Mouse (Mus musculus) liver (tissue): ENCODE measurements around the gene Ripor3.
A peak's percentile ranks its signal among the peaks of the same experiment; 100 is the strongest.

Experiments used
- DNase-seq: peaks from one replicate; pipeline ENCODE4 v3.0.0-alpha.2; 2020; ENCODE audit warnings: mixed read lengths

Ripor3 gene

DNA sequence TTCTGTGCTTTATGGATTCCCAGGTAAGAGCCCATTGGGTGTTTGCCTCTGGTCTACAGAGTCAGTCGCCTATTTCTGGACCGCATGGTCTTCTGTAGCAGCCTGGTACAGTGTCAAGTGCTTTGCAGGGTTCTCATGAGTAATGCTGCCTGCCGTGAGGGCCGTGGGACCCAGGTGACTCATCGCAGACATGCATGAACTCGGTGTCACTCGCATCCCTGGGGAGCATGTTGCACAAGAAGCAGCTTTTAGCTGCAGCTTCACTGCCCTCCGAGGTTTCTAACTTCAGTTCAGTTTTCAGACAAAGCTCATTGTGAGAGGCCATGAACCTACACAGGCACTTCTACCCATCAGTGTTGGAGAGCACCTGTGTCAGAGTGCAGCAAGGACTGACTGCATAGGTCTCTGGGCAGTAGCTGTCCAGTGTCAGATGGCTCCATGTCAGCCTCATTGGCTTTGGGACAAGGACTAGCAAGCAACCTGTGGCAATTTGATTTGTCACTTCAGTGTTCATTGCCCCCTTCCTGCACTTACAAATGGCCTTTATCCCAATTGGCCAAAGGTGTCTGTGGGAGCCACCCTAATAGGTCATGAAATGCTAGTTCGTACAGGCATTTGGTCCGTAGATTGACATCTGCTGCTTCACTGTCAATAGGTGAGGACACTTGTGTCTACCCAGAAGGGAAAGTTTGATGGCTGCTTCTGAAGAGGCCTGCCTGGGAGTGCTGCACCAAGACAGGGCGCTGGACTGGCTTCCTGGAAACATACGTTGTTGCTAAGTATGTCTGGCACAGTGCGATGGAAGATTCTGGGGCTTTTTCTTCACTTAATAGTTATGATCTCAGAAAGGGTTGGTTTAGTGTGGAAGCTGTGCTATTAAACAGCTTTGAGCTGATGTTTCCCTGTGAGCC lies 58.9 kb downstream of the Ripor3 start:
- DNase-seq = no peak

DNA sequence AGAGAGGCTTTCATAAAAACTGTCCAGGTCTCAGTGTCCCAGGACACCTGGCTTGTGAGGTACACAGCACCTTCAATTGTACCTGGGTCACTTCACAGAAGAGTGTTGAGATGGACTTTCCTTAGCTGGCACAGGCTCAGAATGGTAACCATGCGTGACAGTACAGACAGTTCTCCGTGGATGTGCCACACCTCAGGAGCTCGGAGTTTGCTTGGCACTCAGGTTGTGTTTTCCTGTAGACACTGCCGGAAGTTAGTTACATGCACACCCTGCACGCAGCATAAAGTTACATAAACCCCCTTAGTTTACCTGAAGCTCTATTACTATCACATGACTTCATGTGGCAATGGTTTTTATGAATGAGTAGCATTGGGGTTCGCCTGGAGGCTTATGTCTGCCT lies 59.7 kb downstream of the Ripor3 start:
- no peak for DNase-seq

DNA sequence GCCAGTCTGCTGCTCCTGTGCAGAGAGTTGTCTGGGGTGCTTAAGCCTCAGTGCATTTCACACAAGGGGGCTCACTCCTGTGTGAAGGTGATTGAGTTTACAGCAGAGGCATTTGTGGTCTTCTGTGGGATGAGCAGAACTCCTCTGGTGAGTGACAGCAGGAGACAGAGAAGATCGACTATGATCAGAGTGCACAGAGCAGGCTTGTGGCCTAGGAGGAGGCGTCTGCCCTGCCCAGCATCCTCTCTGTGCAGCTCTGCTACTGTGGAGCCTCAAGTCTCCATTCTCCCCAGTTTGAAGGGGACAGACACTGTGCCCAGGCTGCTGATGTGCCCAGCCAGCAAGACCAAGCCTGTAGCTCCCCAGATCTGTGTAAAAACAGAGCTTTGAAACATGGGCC lies 60.6 kb downstream of the Ripor3 start:
- no peak for DNase-seq

DNA sequence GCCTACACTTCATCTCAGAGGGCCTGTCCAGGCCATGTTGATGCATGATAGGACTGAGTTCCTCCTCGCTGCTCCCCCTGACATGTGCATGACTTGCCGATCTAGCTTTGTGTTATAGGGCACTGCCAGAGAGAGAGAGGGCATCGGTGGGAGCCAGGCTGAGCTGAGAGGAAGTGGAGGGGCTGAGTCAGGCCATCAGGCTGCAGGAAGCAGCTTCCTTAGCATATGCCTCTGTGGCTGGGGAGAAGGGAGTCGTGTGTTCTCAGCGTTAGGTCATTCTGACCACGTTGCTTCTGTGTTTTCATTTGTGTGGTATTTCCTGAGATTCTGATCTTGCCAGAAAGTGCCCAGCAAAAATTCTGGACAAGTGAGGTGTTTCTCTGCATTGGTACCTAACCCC lies 61.2 kb downstream of the Ripor3 start:
- peak; percentile 32 for DNase-seq

DNA sequence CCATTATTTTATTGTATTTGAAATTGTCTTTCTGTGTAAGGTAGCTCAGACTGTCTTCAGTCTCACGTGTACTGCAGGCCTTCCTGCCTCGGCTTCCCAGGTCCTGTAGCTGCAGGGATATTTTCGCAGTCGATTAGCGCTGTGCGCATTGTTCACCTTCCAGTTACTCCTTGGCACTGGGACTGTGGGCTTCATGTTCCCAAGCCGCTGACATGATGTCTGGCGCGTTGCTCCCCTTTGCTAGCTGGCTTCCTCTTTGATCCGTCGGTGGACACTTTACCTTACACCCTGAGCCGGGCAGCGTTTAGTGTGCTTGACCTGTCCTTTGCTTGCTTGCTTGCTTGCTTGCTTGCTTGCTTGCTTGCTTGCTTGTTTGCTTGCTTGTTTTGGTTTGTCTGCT lies 61.9 kb downstream of the Ripor3 start:
- DNase-seq = no peak

DNA sequence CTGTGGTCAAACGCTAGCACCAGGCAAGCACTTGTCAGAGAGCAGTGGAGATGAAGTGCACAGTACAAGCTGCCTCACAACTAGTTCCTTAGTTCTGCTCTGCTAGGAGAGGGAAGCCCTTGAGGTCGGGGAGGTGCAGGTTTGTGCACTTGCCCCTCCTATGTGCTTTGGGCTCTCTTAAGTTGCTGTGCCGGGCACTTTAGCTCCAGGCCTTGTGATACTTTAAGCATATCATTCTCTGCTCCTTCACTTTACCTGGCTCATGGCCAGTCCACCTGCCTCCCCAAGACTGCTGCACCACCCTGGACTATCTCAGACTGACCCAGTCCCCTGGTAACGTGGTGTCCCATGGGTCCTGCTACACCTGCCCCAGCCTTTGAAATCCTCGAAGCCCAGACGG lies 62.4 kb downstream of the Ripor3 start:
- DNase-seq = no peak

DNA sequence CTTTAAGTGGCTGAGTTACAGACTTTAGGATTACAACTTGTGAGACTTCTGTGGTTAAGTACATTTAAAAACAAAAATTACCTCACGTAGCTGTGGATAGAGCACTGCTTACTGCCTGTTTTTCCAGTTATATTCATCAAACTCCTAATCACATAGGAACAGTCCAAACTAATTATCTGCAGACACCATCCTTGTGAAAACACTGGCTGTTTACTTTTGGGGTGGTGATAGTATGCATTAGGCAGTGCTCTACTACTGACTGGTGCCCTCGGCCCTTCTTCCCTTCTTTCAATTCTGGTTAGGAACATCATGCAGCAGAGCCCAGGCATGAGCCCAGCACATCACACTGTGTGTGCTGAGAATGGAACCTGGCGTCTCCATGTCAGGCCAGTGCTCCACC lies 63.2 kb downstream of the Ripor3 start:
- no peak for DNase-seq

DNA sequence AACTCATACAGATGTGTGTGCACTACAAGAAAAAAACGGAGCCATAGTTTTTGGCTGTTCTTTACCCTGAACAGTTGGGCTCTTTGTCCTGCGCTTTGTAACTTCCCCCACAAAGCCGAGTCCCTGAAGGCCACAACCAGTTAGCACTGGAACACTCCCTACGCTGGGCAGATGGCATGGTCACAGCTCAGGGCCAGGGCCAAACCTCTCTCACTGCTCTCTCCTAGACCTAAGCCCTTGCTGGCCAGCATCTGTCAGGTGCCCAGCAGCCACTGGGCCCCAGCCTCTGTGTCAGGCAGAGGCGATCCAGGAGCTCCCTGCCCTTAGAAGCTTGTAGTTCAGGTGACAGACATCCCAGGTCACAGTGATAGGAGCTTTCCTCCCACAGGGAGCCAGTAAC lies 65.0 kb downstream of the Ripor3 start:
- no peak for DNase-seq

DNA sequence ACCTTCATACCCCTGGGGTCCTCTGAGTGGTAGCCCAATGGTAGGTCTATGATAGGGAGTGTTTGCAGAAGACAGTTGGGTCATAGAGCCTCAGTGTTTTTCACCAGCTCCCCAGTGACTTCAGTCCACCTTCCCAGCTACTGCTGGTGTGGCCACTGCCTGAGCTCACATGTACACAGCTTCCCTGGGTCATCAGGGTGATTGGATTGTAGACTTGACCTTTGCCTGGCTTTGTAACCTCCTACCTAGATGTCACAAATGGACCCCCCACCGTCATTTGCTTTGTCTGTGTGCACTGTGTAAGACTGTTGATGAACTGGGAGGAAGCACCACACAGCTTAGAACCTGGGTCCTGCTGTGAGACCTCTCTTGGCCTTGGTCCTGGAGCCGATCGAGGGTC lies 66.2 kb downstream of the Ripor3 start:
- no peak for DNase-seq

DNA sequence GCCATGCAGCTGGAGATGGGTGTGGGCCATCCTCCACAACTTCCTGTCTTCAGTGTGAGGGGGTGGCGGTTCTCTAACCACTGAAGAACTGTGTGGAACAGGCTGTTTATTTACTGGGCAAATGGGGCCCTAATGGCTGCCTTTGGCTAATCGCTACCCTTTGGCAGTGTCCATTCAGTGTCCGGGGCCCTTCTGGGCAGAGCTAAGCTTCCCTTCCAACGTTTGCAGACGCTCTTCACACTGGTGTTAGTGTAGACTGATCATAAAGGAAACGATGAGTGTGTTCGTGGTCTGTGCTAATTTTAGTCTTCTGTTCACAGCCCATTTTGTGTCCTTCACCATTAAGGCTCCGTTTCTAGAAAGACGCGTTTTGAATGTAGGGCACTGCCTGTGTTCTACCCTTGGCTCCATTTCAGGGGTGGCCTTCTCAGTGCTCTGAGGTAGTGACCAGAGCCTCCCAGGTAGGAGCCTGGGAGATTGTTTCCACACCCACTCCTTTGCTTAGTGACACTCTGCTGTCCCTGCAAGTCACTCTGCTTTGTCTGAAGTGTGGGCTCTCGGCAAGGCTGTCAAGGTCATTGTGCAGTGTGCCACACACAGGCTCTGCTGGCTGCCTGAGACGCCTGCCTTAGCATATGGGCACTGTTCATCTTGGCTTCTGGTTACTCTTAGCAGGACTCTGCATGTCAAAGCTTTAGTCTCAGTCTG lies 67.3 kb downstream of the Ripor3 start:
- DNase-seq = no peak

DNA sequence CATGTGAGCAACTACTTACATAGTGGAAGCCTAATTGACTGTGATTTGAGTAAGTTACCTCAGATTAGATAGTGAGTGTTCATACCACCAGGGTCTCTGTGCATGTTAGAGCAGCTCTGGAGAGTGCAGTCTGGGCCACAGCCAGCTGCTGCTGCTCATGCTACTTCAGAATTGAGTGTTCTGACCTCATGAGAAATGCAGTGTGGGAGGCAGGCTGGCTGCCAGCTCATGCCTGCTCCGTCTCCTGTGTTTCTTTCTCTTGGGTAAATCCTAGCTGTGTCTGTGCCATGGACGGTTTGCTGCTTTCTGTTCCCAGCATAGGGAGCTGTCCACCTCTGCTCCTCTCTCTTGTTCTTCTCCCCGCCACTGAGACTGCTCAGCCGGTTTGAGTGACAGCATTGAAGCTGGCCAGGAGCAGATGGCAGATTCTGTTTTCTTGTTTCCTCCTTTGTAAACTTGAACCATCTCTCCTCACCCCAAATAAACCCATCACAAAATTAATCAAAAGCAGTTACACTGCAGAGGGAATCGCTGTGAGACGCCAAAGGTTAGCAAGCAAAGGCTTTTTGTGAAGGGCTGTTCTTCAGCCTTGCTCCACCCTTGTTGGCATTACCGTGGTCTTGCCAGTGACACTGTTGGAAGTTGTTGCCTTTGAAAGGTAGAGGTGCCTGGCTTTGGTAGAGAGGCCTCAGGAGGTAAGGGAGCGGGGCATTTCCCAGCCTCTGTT lies 68.1 kb downstream of the Ripor3 start:
- DNase-seq = no peak

DNA sequence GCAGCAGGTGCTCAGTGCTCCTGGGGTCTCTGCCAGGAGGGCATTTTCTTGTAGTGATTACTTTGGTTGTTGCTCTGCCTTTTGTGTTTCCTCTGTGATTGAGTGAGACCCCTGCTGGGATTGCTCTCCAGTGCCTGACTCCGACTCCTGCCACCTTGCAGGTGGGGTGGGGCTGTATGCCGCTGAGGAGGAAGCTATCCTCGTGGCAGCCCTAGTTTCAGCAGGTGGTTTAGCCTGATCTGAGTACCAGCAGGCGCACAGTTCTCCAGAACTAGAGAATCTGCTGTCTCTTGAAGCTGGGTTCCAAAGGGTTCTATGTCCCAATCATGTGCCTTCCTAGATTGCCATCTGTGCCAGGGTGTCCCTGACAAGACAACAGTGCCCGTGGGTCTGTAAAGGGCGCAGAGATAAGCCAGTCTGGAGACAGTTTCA lies 68.7 kb downstream of the Ripor3 start:
- DNase-seq = no peak

DNA sequence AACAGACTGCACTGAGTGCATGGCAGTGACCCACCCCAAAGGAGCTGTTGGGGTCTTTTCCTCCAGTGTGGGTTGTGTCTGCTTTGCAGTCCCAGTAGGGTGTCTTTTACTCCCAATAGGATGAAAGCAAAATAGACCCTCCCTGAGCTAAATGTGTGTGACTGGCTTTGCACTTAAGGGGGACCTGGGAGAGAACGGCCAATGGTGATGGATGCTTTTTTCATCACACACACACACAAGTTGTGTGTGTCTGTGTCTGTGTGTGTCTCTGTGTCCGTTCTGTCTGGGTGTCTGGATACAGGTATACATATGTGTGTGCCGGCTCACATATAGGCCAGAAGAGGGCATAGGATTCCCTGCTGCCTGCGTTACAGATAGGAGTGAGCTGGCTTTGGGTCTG lies 69.1 kb downstream of the Ripor3 start:
- no peak for DNase-seq

DNA sequence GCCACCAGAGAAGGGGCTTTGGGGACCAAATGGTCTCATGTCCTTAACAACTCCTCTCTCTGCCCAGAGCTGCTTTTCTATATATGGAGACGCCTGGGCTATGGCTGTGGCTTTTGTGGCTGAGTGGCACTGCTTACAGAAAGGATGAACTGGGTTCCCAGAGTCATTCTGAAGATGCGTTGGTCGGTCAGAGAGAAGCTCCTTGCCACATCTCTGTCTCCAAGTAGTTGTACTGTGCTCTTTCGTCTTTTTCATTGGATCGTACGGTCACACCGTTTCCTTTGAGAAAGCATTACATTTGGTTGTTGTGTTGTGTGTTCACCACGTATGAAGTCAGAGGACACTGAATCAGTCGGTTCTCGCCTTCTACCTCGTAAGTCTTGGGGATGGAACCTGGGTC lies 69.8 kb downstream of the Ripor3 start:
- no peak for DNase-seq

DNA sequence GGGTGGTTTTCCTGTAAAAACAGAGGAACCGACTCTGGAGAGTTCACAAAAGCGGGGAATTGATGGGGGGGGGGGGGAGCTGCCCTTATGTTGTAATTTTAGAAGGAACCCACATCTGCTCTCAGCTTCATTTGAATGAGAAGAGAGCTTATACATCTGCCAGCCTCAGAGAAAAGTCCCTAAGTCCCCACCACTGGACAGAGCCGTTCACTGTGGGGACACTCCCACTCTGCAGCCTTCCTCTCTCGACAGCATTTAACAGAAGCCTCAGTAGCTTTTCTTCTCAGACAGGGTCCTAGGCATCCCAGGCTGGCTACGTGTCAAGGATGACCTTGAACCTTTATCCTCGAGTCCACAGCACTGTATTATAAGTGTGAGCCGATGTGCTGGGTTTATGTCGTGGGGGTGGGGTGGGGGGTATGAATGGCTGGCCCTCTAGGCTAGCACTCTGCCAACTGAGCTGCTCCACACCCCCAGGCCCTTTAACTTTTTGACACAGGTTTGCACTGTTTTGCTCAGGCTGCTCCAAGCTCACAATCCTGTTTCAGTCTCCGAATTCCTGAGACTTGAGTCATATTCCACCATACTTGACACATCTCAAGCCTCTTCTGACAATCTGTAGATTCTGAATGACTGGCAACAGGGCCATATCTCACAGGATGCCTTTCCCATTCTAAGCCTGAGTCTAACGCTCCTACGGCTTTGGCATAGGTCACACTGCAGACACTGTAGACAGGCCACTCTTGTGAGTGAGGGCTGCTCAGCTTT lies 70.6 kb downstream of the Ripor3 start:
- no peak for DNase-seq

DNA sequence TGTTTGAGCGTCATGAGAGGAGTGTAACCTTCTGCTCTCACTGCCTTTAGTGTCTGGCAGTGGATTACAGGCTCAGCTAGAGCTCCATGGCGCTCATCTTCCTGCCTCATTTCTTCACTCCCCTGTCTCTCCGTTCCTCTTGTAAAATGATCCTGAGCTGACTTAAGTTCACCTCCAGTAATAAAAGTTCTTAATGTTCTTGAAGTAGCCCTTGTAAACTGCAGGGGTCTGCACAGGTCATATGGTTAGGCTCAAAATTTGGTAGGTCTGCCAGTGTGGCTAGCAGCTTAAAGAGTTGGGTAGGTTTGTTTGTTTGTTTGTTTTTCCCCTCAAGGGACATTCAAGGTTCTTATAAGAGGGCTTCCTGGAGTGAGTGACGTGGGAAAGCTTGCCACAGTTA lies 71.2 kb downstream of the Ripor3 start:
- DNase-seq = no peak

DNA sequence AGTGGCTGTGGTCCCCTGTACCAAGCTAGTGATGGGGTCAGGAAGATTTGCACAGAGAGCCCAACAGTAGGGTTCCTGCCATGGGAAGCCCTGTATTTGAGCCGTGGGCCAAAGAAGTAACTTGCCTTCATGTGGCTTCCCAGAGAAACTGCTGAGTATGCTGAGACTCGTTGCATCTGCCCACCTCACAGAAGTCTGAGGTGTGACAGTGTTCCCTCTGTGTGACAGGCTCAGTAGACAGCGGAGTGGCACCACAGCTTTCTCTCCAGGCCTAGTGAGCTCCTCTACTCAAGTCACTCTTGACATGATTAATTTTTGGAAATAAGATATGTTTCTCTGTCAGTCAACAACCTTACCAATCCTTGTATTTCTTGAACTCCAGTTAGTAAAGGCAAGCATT lies 71.6 kb downstream of the Ripor3 start:
- DNase-seq = no peak

DNA sequence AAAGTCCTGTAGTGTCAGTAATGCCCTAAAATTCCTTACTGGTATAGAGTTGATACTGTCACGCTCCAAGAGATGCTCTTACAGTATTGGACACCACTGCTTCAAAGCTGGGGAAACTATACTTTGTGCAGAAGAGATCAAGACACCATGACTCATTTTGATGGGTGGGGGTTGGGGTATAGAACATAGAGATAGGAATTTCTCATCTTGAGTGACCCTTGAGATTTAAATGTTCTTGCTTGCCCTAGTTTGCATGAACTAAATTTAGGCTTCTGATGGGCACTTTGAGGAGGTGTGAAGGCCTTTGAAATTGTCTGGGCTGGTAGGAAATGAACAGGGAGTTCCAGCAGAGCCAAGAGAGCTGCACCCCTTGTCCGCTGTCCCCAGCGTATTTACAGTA lies 74.5 kb downstream of the Ripor3 start:
- DNase-seq = no peak

DNA sequence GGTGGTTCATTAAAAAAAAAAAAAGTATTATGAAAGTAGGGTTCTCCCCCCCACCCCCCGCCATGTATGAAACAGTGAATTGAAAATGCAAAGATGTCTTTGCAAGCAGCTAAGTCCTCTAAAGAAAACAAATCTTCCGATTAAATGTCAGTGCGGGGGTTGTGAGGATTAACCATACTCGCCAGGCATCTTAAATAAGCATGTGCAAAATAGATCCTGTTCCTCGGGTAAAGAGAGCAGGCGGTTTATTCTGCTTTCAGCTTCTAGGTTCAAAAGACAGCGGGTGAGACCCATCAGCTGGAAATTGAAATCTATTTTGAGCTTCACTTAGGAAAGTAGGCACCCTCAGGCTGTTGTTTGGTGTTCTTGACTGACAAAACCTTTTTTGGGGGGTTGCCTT lies 77.0 kb downstream of the Ripor3 start:
- DNase-seq = no peak

DNA sequence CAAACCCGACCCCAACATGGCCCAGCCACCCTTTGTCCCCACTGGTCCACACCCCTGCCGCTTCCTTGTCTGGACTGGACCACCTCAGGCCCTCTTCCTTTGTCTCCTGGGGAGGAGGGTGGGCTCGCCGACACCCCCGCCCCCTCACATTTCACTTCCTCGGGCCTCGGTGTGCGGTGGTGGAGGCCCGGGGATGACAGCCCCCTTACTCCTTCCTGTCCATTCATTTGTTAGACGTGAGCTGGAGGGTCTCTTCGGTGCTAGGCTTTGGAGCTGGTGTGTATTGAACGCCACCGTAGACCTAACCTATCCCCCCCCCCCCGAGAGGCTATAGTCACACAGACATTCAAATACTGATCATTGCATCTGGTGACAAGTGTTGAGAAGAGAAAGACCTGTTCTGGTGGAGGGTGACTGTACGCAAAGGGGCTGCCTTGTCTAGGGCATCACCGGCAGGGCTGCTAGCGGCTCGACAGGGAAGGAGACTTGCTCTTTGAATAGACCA lies 77.6 kb downstream of the Ripor3 start:
- no peak for DNase-seq

DNA sequence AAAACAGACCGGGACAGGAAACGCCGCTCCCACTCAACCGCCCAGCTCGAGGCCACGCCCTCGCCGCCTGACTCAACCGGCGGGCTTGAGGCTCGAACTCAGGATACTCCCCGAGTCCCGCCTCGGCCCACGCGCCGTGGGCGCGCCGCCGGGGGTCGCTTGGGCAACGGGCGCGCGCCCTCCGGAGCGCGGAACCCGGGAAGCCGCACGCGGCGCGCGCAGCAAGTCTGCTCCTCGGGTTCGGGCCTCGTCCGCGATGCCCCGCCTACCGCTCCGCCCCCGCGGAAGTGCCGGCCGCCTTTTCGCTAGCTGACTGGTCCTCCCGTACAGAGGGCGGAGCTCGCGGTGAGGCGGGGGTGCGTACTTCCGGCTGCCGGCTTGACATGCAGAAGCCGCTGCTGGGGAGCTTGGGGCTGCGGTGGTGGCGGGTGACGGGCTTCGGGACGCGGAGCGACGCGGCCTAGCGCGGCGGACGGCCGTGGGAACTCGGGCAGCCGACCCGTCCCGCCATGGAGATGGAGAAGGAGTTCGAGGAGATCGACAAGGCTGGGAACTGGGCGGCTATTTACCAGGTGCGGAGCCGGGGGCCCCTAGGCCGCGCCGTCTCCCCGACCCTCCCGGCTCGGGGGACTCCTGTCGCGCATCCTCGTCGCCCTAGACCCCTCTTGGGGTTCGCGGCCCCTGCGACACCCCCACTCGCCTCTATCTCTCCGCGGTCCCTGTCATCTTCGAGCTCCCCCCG lies 78.3 kb downstream of the Ripor3 start, which contains the start of gene Ptpn1:
TSS of gene Ptpn1 (plus strand) at position 73 of the 742 bp plus-strand sequence.
- peak; percentile 99 for DNase-seq

DNA sequence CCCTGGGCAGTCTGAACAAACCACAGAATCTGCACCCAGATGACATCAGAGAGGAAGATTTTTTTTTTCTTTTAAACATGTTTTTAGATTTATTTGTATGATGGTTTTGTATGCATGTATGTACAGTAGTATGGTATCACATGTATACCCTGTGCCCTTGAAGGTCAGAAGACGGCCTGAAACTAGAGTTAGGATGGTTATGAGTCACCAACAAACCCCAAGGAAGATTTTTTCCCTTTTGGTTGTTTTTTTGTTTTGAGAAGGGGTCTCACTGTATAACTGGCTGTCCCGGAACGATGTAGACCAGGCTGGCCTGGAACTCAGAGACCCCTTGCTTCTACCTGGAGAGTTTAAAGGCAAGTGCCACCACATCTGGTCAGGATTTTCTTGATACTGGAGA lies 79.4 kb downstream of the Ripor3 start:
- DNase-seq = no peak
